In genomic region chr16:65814918-65815881, GRCm38 (mm10) we compare ENCODE assay signal across 8 mouse cellular contexts. TPM values are rescaled to one million over a fixed set of nuclear protein-coding genes. Genes with fewer than 3 reads are reported as not detected.
A peak's percentile ranks its signal among the peaks of the same experiment; 100 is the strongest.
DNase-seq lines count a peak whose midpoint lies in the region; ATAC-seq and TF ChIP-seq lines count a peak whose summit lies in the region.

TSS of gene Vgll3 (plus strand) at chr16:65815257.

- peak within 1 kb of the TSS; percentile 63 for H3K9ac ChIP-seq in forebrain, embryonic 11.5 days (ENCODE audit: low read length)
- H3K9ac ChIP-seq in heart, embryonic 13.5 days, result peak within 1 kb of the TSS; percentile 81
- H3K9ac ChIP-seq in kidney, postnatal 0 days (ENCODE audit: low read depth, low read length), result peak within 1 kb of the TSS; percentile 55
- no peak within 1 kb of the TSS for H3K9ac ChIP-seq in liver, embryonic 13.5 days
- peak within 1 kb of the TSS; percentile 61 for H3K9ac ChIP-seq in neural tube, embryonic 11.5 days (ENCODE audit: low read length)

- H3K27ac ChIP-seq in thymus, adult 2 months (ENCODE audit: control insufficient read depth, insufficient read depth, low read length), result no peak within 1 kb of the TSS
- H3K27ac ChIP-seq in forebrain, embryonic 11.5 days (ENCODE audit: low read depth, low read length), result peak within 1 kb of the TSS; percentile 57
- H3K27ac ChIP-seq in heart, embryonic 13.5 days (replicated peaks), result peak within 1 kb of the TSS; percentile 67
- H3K27ac ChIP-seq in kidney, postnatal 0 days, result peak within 1 kb of the TSS; percentile 37
- H3K27ac ChIP-seq in liver, embryonic 13.5 days, result no peak within 1 kb of the TSS
- peak within 1 kb of the TSS; percentile 67; the same call in 1 of the 2 replicates for H3K27ac ChIP-seq in neural tube, embryonic 11.5 days (ENCODE audit: low read depth, low read length)

- H3K4me1 ChIP-seq in thymus, adult 2 months (replicated peaks; ENCODE audit: control insufficient read depth, insufficient read depth, low read length), result no peaks in the 10 kb centered on the region
- 0 out of 2 replicates have a peak, but pooled peaks cover 6% of the 10 kb centered on the region for H3K4me1 ChIP-seq in forebrain, embryonic 11.5 days (replicated peaks; ENCODE audit: control insufficient read depth, insufficient read depth, low read length)
- peaks cover 12% of the 10 kb centered on the region for H3K4me1 ChIP-seq in heart, embryonic 13.5 days
- no peaks in the 10 kb centered on the region for H3K4me1 ChIP-seq in kidney, postnatal 0 days (replicated peaks; ENCODE audit: insufficient read depth, low read length)
- H3K4me1 ChIP-seq in liver, embryonic 13.5 days (replicated peaks), result no peaks in the 10 kb centered on the region
- H3K4me1 ChIP-seq in neural tube, embryonic 11.5 days (ENCODE audit: control insufficient read depth, insufficient read depth, low read length), result peaks cover 3% of the 10 kb centered on the region; the same call in 1 of the 2 replicates

- no peak for DNase-seq in thymus, adult 2 months
- DNase-seq in thymus, postnatal 36 days, result no peak
- DNase-seq in forebrain, embryonic 11.5 days (ENCODE audit: low spot score), result peak; percentile 92
- DNase-seq in kidney, postnatal 0 days (ENCODE audit: low spot score), result peak; percentile 78
- no peak for DNase-seq in liver, embryonic 13.5 days
- DNase-seq in neural tube, embryonic 11.5 days (ENCODE audit: low spot score), result peak; percentile 86
- DNase-seq in urinary bladder, adult 2 months (ENCODE audit: low spot score), result peak; percentile 68

- H3K4me2 ChIP-seq in forebrain, embryonic 11.5 days (ENCODE audit: low read depth, low read length, severe bottlenecking), result peak within 1 kb of the TSS; percentile 97
- H3K4me2 ChIP-seq in heart, embryonic 13.5 days, result peak within 1 kb of the TSS; percentile 97
- H3K4me2 ChIP-seq in kidney, postnatal 0 days (ENCODE audit: low read length), result peak within 1 kb of the TSS; percentile 88
- H3K4me2 ChIP-seq in liver, embryonic 13.5 days, result peak within 1 kb of the TSS; percentile 66
- peak within 1 kb of the TSS; percentile 93 for H3K4me2 ChIP-seq in neural tube, embryonic 11.5 days (ENCODE audit: low read depth)

- no peaks in the 10 kb centered on the region for H3K36me3 ChIP-seq in thymus, adult 2 months (ENCODE audit: control insufficient read depth, insufficient read depth, low read length)
- no peaks in the 10 kb centered on the region for H3K36me3 ChIP-seq in forebrain, embryonic 11.5 days (ENCODE audit: control insufficient read depth, insufficient read depth, low read length)
- no peaks in the 10 kb centered on the region for H3K36me3 ChIP-seq in heart, embryonic 13.5 days
- no peaks in the 10 kb centered on the region for H3K36me3 ChIP-seq in kidney, postnatal 0 days (ENCODE audit: insufficient read depth, low read length)
- H3K36me3 ChIP-seq in liver, embryonic 13.5 days, result no peaks in the 10 kb centered on the region
- no peaks in the 10 kb centered on the region for H3K36me3 ChIP-seq in neural tube, embryonic 11.5 days (ENCODE audit: control insufficient read depth, insufficient read depth, low read length)

- 3% methylated on average over 86 of the region's 86 CpGs for WGBS in thymus, adult 2 months
- WGBS in forebrain, embryonic 11.5 days, result under 1% methylated on average over 85 of the region's 86 CpGs
- WGBS in heart, embryonic 13.5 days, result under 1% methylated on average over 86 of the region's 86 CpGs
- WGBS in kidney, postnatal 0 days, result under 1% methylated on average over 85 of the region's 86 CpGs
- WGBS in liver, embryonic 13.5 days (ENCODE audit: insufficient replicate concordance), result 1% methylated on average over 86 of the region's 86 CpGs
- under 1% methylated on average over 86 of the region's 86 CpGs for WGBS in neural tube, embryonic 11.5 days

- no peaks in the 10 kb centered on the region for H3K9me3 ChIP-seq in forebrain, embryonic 11.5 days (ENCODE audit: control insufficient read depth, low read length)
- peaks cover 8% of the 10 kb centered on the region; the same call in 1 of the 2 replicates for H3K9me3 ChIP-seq in heart, embryonic 13.5 days
- H3K9me3 ChIP-seq in kidney, postnatal 0 days (replicated peaks; ENCODE audit: low read length), result no peaks in the 10 kb centered on the region
- no peaks in the 10 kb centered on the region for H3K9me3 ChIP-seq in liver, embryonic 13.5 days (replicated peaks)
- no peaks in the 10 kb centered on the region for H3K9me3 ChIP-seq in neural tube, embryonic 11.5 days (ENCODE audit: control insufficient read depth, low read length)

- H3K27me3 ChIP-seq in thymus, adult 2 months (ENCODE audit: control insufficient read depth, insufficient read depth, low read length), result peaks cover 4% of the 10 kb centered on the region; the same call in 1 of the 2 replicates
- peaks cover 4% of the 10 kb centered on the region; the same call in 1 of the 2 replicates for H3K27me3 ChIP-seq in forebrain, embryonic 11.5 days (ENCODE audit: control insufficient read depth, insufficient read depth, low read length)
- peaks cover 12% of the 10 kb centered on the region; the same call in 1 of the 2 replicates for H3K27me3 ChIP-seq in heart, embryonic 13.5 days (replicated peaks)
- no peaks in the 10 kb centered on the region for H3K27me3 ChIP-seq in kidney, postnatal 0 days (ENCODE audit: insufficient read depth, low read length)
- H3K27me3 ChIP-seq in liver, embryonic 13.5 days, result peaks cover 23% of the 10 kb centered on the region
- 0 out of 2 replicates have a peak, but pooled peaks cover 6% of the 10 kb centered on the region for H3K27me3 ChIP-seq in neural tube, embryonic 11.5 days (ENCODE audit: control insufficient read depth, insufficient read depth, low read length)

- ATAC-seq in forebrain, embryonic 11.5 days (replicated peaks; ENCODE audit: low FRiP score), result peak; percentile 99
- peak; percentile 61; the same call in 1 of the 2 replicates for ATAC-seq in heart, embryonic 13.5 days (ENCODE audit: extremely low read depth, insufficient number of reproducible peaks, low FRiP score, low TSS enrichment)
- peak; percentile 96 for ATAC-seq in kidney, postnatal 0 days (replicated peaks; ENCODE audit: low FRiP score, low read depth)
- peak; percentile 78 for ATAC-seq in liver, embryonic 13.5 days (ENCODE audit: low read depth)
- peak; percentile 99 for ATAC-seq in neural tube, embryonic 11.5 days (ENCODE audit: insufficient read depth, low FRiP score, low TSS enrichment)

- H3K4me3 ChIP-seq in thymus, adult 2 months (ENCODE audit: control insufficient read depth, insufficient read depth, low read length), result peak within 1 kb of the TSS; percentile 12; the same call in 1 of the 2 replicates
- H3K4me3 ChIP-seq in forebrain, embryonic 11.5 days (ENCODE audit: low read depth, low read length), result peak within 1 kb of the TSS; percentile 57
- peak within 1 kb of the TSS; percentile 79 for H3K4me3 ChIP-seq in heart, embryonic 13.5 days
- peak within 1 kb of the TSS; percentile 56 for H3K4me3 ChIP-seq in kidney, postnatal 0 days (replicated peaks; ENCODE audit: low read depth, low read length)
- peak within 1 kb of the TSS; percentile 51 for H3K4me3 ChIP-seq in liver, embryonic 13.5 days (replicated peaks)
- H3K4me3 ChIP-seq in neural tube, embryonic 11.5 days (ENCODE audit: low read depth, low read length), result peak within 1 kb of the TSS; percentile 56

- no peak for TF ChIP-seq POLR2A in thymus, adult 2 months (IDR thresholded peaks at IDR 0.05; ENCODE audit: control insufficient read depth, extremely low read depth, insufficient read depth, low read length, poor library complexity)

- TF ChIP-seq CTCF in thymus, adult 2 months (IDR thresholded peaks at IDR 0.05; ENCODE audit: borderline replicate concordance, control insufficient read depth, extremely low read depth, insufficient read depth, low read length, poor library complexity), result no peak
- TF ChIP-seq CTCF in kidney, postnatal 0 days (IDR thresholded peaks at IDR 0.05; ENCODE audit: low read depth), result peak; percentile 43; the same call in 1 of the 2 replicates

RNA-seq across cellular contexts. Expression of gene Vgll3, which starts in this region (rescaled TPM):
- 1.4 and 1.7 TPM in 2 replicates for polyA plus RNA-seq in thymus, adult 2 months (2012; rRNA removed)
- 2.4 and 3.6 TPM in 2 replicates for polyA plus RNA-seq in forebrain, embryonic 11.5 days (2014; fragmentation: Nextera tagmentation; extraction: Ambion mirVana)
- polyA plus RNA-seq in heart, embryonic 13.5 days (2015; fragmentation: Nextera tagmentation; extraction: Ambion mirVana), result 2.2 and 2.9 TPM in 2 replicates
- polyA plus RNA-seq in kidney, postnatal 0 days (2015; fragmentation: Nextera tagmentation; extraction: Ambion mirVana), result 2.1 and 2.8 TPM in 2 replicates
- 0.19 and 0.22 TPM in 2 replicates for polyA plus RNA-seq in liver, embryonic 13.5 days (2015; fragmentation: Nextera tagmentation; extraction: Ambion mirVana)
- 7.6 and 8.8 TPM in 2 replicates for polyA plus RNA-seq in neural tube, embryonic 11.5 days (2014; fragmentation: Nextera tagmentation; extraction: Ambion mirVana)
- polyA plus RNA-seq in urinary bladder, adult 2 months (2012; rRNA removed), result 8.4 and 12.3 TPM in 2 replicates

Comparison
In these comparisons a context has a peak if more than half of its experiments do, and no peak if none do; other contexts are left out.
1. Peak in ATAC-seq, H3K4me3 ChIP-seq and H3K4me2 ChIP-seq in liver, embryonic 13.5 days; RNA of the gene not detected or under 1 TPM.
2. DNase-seq: peak in forebrain, embryonic 11.5 days (single experiment), kidney, postnatal 0 days (single experiment), neural tube, embryonic 11.5 days (single experiment) and urinary bladder, adult 2 months (single experiment); none in thymus, adult 2 months (single experiment), thymus, postnatal 36 days (0 of 2) and liver, embryonic 13.5 days (single experiment).
3. H3K27ac ChIP-seq: peak in forebrain, embryonic 11.5 days (single experiment), heart, embryonic 13.5 days (single experiment), kidney, postnatal 0 days (single experiment) and neural tube, embryonic 11.5 days (single experiment); none in thymus, adult 2 months (single experiment) and liver, embryonic 13.5 days (single experiment).
4. H3K4me3 ChIP-seq: peak in every context shown above with its lines; median percentile 79 in heart, embryonic 13.5 days; 57 in forebrain, embryonic 11.5 days; 56 in kidney, postnatal 0 days; 56 in neural tube, embryonic 11.5 days; 51 in liver, embryonic 13.5 days; 12 in thymus, adult 2 months.
5. Peak in every context shown above with its lines, with median percentiles within 50 percentile points of each other: ATAC-seq and H3K4me2 ChIP-seq.